Mouse (Mus musculus) kidney, postnatal 25 days (tissue): ENCODE measurements around the gene Mansc4.

Source experiments
- DNase-seq, 2 experiments: peaks; one replicate each; pipeline ENCODE4 v3.0.0; 2021; ENCODE audit warnings: mixed read lengths in 2 of 2

Gene Mansc4

DNA sequence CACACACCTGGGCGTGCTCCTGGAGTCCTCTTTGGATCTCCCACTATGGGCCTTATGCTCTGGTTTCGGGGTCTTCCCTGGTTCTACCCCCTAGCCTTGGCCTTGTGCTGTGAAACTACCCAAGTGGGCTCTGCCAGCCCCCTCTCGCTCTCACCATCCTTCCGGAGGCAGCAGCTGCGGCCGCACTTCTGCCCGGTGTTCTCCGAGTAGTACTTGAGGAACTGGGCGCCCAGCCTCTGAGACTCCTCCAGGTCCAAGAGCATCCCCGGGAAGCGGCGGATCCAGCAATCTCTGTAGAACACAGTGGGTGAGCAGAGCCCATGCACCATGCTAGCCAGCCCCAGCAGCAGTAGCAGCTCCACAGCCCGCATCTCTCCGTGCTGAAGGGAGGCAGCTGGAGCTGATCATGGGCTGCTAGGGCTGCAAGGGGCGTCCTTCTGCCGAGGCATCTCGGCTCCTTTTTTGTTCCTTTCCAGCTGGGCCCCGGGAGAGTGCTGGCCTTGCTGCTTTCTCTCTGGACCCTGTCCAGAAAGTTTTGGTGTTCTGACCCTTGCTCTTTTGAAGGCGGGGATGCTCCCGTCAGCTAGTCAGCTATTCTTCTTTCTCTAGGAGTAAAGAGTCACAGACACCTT is at the start of gene Mansc4:
Gene Mansc4 (minus strand): TSS at position 439 of the 632 bp plus-strand sequence.
- DNase-seq: peak; percentile 75 to 87

DNA sequence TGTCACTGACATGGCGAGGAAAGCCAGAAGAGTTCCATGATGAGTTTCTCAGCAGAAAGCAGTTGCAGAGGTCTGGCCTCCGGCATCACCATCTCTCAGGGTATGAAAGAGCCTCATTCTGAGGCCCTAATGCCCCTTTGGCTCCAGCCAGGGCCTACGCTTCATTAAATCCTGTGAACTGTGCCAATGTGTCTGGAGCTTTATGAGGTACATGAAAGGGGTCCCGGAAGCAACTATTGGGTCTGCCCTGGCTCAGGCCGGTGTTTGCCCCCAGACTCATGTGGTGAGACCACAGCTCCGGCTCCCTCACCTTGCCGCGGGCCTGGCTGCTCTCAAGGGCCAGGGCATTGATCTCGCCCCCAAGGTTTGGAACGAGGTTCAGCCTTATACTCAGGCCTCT is 40.4 kb upstream of the Mansc4 start:
- no peak for DNase-seq

DNA sequence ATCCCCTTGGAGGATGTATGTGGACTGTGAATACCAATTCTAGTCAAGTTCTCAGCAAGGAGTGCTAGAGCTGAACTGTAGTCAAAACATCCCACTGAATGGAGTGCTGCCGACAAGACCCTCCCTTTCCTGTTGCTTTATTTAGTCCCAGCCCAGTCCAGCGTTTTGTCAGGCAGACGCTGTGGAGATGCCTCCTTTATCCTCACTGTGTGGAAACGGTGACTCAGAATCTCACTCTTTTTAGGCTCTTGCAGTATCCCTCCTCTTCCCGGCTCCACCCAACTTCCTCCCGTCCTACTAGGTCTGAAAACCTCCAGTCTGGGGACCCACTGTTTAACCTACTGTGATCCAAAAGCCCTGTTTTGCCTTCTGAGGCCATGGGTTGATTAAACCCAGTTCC is 34.5 kb upstream of the Mansc4 start:
- no peak for DNase-seq

DNA sequence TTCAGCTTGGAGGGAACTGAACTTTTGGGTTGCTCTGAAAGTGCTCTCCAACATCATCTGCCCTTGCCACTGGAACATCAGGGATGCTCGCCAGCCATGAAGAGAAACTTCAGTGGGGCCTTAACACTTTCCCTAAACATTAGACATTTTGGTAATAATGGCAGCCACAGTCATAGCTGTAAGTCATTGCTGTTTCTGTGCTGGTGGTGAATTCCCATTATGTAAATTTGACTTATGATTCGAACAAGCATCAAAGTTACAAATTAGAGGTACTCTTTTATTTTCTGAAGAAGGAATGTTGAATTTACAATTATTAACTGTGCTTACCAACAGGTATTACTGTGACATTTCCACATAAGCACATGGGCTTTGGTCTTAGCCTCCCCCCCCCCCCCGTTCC is 31.4 kb upstream of the Mansc4 start:
- DNase-seq: no peak

DNA sequence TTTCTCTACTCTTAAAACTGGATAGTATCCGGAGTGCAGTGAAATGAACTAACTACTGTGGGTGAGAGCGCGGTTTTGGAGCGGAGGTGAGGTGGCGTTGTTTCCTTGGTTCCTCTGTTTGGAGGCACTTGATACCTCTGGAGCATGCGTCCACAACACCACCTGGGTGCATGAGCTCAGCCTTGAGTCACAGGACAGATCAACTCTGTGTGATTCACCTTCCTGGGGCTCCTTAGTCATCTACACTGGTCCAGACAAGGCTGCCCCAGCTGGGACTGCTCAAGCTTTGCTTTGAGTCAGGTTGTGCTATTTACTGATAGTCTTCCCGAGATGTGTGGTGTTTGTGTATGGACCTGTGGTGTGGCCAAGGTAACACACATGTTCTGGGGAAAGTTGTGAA is 30.9 kb upstream of the Mansc4 start:
- DNase-seq: no peak

DNA sequence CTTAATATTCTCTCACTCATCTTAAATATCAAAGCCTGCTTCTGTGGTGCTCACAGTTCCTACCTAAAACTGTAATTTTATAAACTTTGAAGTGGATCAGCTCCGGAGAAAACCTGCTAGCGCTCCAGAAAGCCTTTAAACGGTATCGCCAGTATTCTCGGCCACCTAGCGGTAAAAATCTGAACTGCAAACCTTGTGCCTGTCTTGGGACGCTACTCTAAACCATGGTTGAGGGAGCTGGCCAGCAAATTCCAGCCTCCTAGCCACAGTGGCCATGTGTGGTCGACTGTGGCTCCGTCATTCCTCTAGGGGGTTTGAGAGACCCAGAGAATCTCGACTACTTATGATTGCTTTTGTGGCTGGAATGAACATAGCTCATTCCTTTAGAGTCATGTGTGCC is 29.7 kb upstream of the Mansc4 start:
- peak; percentile 85 to 96 for DNase-seq

DNA sequence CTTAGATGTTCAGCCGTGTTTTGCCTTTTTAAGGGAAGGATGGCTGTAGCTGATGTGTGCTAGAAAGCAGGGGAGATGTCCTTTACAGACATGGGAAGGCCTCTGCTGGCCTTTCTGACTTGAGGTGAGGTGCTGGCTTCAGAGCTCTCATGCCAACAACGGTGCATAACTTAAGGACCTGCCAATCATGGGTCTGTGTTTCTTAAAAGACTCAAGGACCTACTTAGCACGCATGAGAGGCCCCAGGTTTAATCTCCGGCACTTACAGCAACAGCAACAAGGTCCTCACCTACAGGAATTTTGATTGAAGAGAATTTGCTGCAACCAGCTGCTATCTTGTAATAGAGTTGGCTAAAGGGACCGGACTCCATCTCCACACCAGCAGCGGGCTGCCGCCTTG is 22.5 kb upstream of the Mansc4 start:
- no peak for DNase-seq

DNA sequence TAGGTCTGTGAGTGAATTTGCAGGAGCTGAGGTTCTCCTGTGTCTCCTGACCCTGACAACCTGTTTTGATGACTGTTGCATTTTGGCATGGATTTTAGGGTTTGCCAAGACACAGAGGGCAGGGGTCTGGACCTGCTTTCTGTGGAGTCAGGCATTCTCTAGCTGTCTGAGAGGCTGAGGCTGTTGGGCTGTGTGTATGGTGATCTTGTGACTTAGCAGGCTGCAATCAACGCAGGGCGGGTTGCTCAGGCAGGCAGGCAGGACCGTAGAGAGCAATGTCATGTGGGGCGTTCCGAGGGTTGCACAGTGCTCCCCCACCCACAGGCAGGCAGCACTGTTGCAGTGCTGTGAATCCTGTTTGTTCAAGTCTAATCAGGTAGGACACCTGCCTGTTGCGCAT is 19.9 kb upstream of the Mansc4 start:
- peak; percentile 12 to 68 for DNase-seq

DNA sequence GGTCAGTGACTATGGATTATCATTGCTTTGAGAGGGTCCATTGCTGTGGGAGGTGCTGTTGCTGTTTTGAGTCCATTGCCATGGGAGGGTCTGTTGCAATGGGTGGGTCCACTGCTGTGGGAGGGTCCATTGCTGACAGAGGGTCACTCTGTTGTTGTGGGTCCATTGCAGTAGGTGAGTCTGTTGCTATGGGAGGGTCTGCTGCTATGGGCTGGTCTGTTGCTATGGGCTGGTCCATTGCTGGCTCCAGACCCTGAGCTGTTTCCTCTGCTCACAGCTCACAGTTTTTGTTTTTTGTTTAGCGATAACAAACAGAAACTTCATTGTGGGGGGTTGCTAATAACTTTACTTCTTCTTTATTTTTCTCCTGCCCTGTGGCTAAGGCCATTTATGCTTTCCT is 18.7 kb upstream of the Mansc4 start:
- DNase-seq: no peak

DNA sequence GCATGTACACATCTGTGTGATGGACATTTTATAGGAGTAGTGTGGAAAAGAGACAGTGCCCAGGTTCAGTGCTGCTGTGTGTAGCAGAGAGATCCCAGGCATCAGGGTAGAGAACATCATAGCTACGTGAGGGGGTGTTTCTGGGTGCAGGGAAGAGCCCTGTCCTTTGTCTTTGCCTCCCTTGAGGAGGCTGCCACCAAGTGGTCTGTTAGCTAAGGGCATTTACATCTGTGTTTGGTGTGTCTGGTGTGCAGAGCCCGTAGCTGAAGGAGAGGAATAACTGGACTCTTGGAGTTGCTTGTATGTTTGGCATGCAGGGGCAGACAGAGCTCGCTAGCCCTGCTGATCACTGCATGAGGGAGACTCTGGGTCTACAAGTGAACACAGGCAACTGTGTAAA is 15.5 kb upstream of the Mansc4 start:
- DNase-seq: no peak

DNA sequence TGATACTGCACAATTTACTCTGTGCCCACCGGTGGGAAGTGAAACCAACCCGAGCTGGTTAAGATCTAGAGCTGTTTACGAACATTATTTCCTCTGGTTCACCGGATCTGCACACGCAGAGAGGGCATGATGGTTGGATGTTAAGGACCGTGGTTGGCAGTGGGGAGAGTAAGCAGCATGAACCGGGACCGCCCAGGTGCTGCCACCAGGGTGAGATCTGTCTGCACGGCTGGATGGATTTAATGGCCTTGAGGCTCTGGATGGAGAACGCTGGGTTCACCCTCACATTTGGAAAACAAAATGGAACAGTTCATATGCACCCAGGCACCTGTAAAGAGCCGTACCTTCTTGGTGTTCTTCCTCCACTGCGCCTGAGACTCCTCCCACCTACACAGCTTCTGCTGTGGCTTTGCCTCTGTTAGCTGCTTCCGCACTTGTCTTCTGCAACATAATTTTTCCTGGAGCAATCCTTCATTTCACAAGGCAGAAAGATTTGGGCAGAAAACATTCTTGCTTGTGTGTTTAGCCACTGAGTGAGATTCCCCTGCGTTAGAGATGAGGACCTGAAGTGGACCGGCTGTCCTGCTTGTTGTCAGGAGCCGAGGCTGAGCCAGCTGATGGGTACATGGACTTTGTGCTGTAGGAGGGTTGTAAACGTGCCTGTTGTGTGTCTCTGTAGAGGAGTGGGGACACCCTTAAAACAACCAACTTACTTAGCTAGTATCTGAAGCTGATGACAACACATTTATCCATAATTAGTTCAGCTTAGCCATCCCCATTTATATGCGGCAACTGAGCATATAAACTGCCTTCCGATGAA is 12.8 kb upstream of the Mansc4 start:
- DNase-seq: peak; percentile 32 to 65

DNA sequence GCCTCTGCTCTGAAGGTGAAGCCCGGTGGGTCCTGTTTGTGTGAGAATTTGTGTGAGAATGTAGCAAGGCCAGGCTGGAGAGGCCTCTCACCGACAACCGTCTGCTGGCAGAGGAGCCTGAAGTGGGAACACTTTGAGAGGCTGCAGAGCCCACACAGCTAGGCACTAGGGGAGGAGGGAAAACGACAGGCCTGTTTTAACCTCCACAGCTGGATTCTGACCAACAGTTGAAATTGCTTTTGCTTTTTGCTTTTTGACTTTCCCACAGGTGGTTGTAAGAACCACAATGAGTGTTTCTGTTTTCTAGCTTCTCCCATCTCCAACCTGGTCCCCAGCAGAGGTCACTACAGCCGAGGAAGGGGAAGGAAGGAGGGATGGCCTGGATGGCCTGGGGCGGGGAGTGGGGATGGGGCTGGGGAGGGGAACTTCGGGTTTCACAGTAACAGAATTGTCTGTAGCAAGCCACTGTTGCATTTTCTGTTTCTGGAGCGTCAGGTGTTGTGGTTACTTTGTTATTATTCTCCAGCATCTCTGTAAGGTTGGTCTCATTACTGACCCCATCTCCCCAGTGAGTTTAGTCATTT is 10.6 kb upstream of the Mansc4 start:
- no peak for DNase-seq

DNA sequence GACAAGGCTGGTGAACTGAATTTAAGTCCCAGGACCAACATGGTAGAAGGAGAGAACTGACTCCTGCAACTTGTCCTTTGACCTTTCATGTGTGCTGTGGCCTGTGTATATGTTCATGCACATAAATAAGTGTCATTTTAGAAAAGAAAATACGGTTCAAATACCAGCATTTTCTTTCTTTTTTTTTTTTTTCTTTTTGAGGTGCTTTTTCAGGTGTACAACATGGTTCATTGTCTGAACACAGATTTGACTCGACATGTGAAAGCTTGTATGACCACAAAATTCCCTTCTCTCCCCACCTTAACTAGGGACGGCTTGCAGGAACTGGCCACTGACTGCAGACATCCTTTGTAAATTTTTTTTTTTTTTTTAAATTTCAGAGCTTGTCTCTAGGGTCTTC is 10.1 kb upstream of the Mansc4 start:
- no peak for DNase-seq

DNA sequence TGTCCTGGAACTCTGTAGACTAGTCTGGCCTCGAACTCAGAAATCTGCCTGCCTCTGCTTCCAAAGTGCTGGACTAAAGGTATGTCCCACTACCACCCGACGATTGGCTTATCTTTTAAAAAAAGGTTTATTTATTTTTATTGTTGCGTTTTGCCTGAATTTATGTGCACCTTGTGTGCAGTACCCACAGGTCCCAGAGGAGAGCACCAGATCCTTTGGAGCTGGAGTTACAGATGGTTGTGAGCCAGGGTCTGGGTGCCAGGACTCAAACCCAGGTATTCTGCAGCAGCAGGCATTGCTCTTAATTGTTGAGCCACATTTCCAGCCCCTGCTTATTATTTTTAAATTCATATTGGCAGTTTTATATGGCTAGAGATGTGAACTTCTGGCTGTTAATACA is 9.3 kb upstream of the Mansc4 start:
- no peak for DNase-seq

DNA sequence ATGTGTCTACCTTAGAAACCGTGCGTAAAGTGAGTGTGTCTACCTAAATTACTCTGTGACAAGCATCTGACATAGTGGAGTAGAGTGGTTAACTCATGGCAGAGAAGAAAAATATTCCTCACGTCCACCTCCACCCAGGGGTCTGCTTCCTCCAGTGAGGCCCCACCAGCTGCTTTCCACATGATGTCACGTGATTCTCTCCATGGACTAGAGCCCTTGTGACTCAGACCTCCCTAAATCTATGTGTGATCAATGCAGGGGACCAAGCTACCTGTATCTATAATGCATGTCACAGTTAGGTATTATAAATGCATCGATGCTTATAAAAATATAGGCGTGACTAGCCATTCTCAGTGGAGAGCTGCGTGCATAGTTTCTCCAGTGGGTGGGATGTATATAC is 7.9 kb upstream of the Mansc4 start:
- DNase-seq: no peak

DNA sequence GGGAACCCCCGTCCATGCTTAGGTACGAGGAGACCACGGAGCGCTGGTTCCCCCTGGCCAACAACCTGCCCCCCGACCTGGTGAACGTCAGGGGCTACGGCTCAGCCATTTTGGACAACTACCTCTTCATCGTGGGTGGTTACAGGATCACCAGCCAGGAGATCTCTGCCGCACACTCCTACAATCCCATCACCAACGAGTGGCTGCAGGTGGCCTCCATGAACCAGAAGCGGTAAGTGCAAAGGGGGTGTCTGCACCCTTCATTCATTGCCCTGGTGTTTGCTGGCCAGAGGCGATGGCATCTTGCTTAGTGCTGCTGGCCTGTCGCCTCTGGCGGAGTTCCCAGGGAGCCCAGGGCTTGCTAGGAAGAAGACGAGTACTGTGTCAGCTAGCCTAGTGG is 5.3 kb upstream of the Mansc4 start:
- DNase-seq: peak; percentile 61 to 75

DNA sequence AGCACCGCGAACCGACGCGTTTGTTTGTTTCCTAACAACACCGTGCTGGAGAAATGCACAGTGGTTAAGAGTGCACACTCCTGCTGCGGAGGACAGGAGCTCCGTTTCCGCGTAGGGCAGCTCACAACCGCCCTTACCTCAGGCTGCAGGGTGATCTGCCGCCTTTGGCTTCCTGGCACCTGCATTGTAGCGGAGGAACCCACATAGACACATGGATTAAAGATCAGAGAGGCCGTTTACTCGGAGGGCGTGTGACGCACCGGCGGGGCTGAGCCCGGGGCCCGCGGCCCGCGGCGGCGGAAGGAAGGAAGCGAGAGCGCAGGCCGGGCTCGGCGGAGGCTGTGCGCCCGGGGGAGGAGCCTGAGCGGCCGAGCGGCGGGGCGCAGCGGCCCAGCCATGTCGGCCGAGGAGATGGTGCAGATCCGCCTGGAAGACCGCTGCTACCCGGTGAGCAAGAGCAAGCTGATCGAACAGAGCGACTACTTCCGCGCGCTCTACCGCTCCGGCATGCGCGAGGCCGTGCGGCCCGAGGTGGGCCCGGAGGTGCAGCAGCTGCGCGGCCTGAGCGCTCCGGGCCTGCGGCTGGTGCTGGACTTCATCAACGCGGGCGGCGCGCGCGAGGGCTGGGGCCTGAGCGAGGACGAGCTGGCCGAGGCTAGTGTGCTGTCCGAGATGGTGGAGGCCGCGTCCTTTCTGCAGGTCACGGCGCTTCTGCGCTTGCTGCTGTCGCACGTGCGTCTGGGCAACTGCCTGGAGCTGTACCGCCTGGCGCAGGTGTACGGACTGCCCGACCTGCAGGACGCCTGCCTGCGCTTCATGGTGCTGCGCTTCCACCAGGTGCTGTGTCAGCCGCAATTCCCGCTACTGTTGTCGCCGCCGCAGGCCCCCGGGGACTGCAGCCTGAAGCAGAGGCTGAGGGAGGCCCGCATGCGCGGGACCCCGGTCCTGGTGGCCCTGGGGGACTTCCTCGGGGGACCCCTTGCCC is 4.6 kb upstream of the Mansc4 start, which contains the start of gene Klhl42:
Gene Klhl42 (plus strand): TSS at position 244 of the 985 bp plus-strand sequence.
- peak; percentile 73 to 89 for DNase-seq

DNA sequence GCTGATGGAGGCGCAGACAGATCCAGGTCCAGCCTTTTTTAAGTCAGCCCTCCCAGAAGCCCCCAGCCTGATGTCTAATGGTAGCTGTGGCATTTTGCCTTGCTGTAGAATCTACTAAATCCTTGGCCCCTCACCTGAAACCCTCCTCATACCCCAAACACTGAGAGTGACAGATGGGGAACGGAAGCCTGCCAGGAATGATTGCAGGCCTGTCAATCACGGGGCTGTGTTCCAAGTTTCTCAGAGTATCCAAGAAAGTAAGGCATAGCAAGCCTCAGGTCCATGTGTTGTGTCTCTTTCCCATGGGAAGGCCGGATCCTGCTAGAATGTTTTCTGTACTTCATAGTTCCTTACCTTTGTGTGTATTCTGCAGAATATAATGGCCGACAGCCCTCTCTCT is 3.4 kb upstream of the Mansc4 start:
- no peak for DNase-seq

DNA sequence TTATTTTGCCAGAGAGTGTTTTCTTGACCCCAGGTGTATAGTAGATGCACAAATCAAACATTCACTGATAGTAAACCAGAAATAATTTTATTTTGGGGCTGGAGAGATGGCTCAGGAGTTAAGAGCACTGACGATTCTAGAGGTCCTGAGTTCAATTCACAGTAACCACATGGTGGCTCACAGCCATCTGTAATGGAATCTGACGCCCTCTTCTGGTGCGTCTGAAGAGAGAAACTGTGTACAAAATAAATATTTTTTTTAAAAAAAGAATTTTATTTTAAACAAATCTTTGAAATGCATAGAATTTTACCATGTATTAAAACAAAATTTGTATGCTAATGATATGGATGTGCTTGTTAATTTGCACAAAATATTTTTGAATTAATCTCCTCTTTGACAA is 1.7 kb upstream of the Mansc4 start:
- no peak for DNase-seq

DNA sequence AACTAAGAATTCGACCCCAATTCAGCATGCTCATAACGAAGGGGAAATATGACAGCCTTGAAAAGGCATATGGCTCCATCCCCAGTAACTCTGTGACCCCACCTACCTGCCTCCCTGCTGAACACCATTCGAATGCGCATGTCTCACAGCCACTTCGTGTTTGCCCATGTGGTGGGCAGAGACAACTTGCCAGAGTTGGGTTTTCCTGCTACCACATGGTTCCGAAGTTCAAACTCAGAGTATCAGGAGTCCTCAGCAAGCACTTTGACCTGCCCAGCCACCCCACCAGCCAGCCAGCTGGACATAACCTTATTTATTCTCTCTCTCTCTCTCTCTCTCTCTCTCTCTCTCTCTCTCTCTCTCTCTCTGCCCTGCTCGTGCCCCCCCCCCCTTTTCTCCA is 904 bp upstream of the Mansc4 start:
- DNase-seq: peak; percentile 64 to 86

DNA sequence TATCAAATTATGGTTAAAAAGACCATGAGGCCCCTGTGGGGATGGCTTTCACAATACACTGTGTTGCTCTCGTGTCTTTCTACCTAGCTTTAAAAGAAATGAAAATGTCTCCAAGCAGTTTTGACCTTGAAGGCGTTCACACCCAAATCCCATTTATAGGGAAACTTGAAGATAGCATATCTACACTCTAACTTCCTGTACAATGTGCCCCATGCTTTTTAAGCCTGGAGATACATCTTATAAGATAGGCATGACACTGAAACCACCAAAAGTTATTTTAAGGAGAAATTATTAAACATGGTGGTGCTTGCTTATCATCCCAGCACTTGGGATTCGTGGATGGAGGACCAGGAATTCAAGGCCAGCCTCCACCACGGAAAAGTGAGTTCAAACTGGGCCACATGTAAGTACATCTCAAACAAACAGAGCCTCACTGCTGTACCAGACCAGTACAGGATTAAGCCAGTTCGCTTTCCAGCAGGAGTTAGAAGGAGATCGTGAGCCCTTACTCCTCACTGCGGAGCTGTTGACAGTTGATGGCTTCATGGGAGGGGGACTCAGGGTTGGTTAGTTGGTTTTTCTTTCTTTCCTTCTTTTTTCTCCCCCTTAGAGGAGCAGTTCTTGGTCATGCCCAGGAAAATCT is 1.3 kb downstream of the Mansc4 start:
- DNase-seq: no peak

DNA sequence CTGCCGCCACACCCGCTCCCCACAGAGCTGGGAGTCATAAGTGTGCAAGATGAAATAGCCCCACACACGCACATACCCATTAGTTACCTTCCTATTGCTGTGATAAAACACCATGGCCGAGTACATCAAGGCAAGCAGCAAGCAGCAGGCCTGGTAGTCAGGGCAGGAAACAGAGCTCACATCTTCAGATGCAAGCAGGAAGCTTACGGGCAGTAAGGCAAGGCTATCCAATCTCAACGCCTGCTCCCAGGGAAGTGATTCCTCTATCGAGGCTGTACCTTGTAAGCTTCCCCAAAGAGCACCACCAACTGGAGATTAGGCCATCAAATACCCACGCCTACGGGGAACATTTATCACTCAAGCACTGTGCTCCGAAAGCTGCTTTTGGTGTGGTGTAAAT is 6.9 kb downstream of the Mansc4 start:
- no peak for DNase-seq
